Mouse (Mus musculus): ENCODE results near the gene Usp43. TPM values are rescaled to one million over a fixed set of nuclear protein-coding genes. Genes with fewer than 3 reads are reported as not detected.
A peak's percentile ranks its signal among the peaks of the same experiment; 100 is the strongest.

Gene Usp43
- polyA plus RNA-seq, 1 experiment: 6.7 TPM

- H3K27ac ChIP-seq (ENCODE audit: insufficient read depth, low read length): no peak overlapping the region
- TF ChIP-seq EP300 (IDR thresholded peaks at IDR 0.05; ENCODE audit: insufficient read depth, low read depth, low read length): no peak
- no peak for TF ChIP-seq CTCF (IDR thresholded peaks at IDR 0.05; ENCODE audit: low read depth, low read length)
- TF ChIP-seq POLR2A (IDR thresholded peaks at IDR 0.05; ENCODE audit: insufficient read depth, low read length): no peak
- H3K36me3 ChIP-seq (ENCODE audit: control insufficient read depth, insufficient read depth, low read length, poor library complexity, severe bottlenecking): no peaks in the 10 kb centered on the region
- peaks cover 2% of the 10 kb centered on the region for H3K4me1 ChIP-seq (ENCODE audit: control insufficient read depth, insufficient read depth, low read length)
- H3K9ac ChIP-seq (ENCODE audit: low read depth, poor library complexity, severe bottlenecking): no peak overlapping the region
- H3K9me3 ChIP-seq (replicated peaks; ENCODE audit: control insufficient read depth, insufficient read depth, low read length, poor library complexity, severe bottlenecking): no peaks in the 10 kb centered on the region
- H3K27me3 ChIP-seq (ENCODE audit: control insufficient read depth, insufficient read depth, low read length, poor library complexity, severe bottlenecking): no peaks in the 10 kb centered on the region
- H3K4me3 ChIP-seq (ENCODE audit: low read depth, low read length): no peak overlapping the region
Measured at GRCm38 (mm10) chr11:67917126-67917525, 4.8 kb downstream of the Usp43 start.

GRCm38 (mm10) chr11:67911074-67911473, 10.9 kb downstream of the Usp43 start:
- Histone ChIP-seq H3K27me3 (ENCODE audit: control insufficient read depth, insufficient read depth, low read length, poor library complexity, severe bottlenecking) (no peaks in the 10 kb centered on the region), H3K9me3 (replicated peaks; ENCODE audit: control insufficient read depth, insufficient read depth, low read length, poor library complexity, severe bottlenecking) (no peaks in the 10 kb centered on the region), H3K4me1 (ENCODE audit: control insufficient read depth, insufficient read depth, low read length) (peaks cover 2% of the 10 kb centered on the region), H3K36me3 (ENCODE audit: control insufficient read depth, insufficient read depth, low read length, poor library complexity, severe bottlenecking) (no peaks in the 10 kb centered on the region), H3K27ac (ENCODE audit: insufficient read depth, low read length) (no peak overlapping the region), H3K9ac (ENCODE audit: low read depth, poor library complexity, severe bottlenecking) (no peak overlapping the region), H3K4me3 (ENCODE audit: low read depth, low read length) (no peak overlapping the region)
- TF ChIP-seq EP300 (IDR thresholded peaks at IDR 0.05; ENCODE audit: insufficient read depth, low read depth, low read length) (no peak), CTCF (IDR thresholded peaks at IDR 0.05; ENCODE audit: low read depth, low read length) (no peak), POLR2A (IDR thresholded peaks at IDR 0.05; ENCODE audit: insufficient read depth, low read length) (no peak)

- TF ChIP-seq POLR2A (IDR thresholded peaks at IDR 0.05; ENCODE audit: insufficient read depth, low read length) (no peak), CTCF (IDR thresholded peaks at IDR 0.05; ENCODE audit: low read depth, low read length) (no peak), EP300 (IDR thresholded peaks at IDR 0.05; ENCODE audit: insufficient read depth, low read depth, low read length) (no peak)
Measured at GRCm38 (mm10) chr11:67903756-67904155, 18.2 kb downstream of the Usp43 start.

GRCm38 (mm10) chr11:67897064-67897560, 24.8 kb downstream of the Usp43 start:
- Histone ChIP-seq H3K4me3 (ENCODE audit: low read depth, low read length) (no peak overlapping the region), H3K9me3 (replicated peaks; ENCODE audit: control insufficient read depth, insufficient read depth, low read length, poor library complexity, severe bottlenecking) (0 out of 2 replicates have a peak, but pooled peaks cover 2% of the 10 kb centered on the region), H3K27me3 (ENCODE audit: control insufficient read depth, insufficient read depth, low read length, poor library complexity, severe bottlenecking) (no peaks in the 10 kb centered on the region), H3K36me3 (ENCODE audit: control insufficient read depth, insufficient read depth, low read length, poor library complexity, severe bottlenecking) (no peaks in the 10 kb centered on the region), H3K9ac (ENCODE audit: low read depth, poor library complexity, severe bottlenecking) (no peak overlapping the region), H3K27ac (ENCODE audit: insufficient read depth, low read length) (no peak overlapping the region), H3K4me1 (ENCODE audit: control insufficient read depth, insufficient read depth, low read length) (no peaks in the 10 kb centered on the region)
- TF ChIP-seq CTCF (IDR thresholded peaks at IDR 0.05; ENCODE audit: low read depth, low read length) (peak; percentile 76), EP300 (IDR thresholded peaks at IDR 0.05; ENCODE audit: insufficient read depth, low read depth, low read length) (no peak), POLR2A (IDR thresholded peaks at IDR 0.05; ENCODE audit: insufficient read depth, low read length) (no peak)

More at GRCm38 (mm10) chr11:67903756-67904155, 18.2 kb downstream of the Usp43 start:
- H3K27ac ChIP-seq (ENCODE audit: insufficient read depth, low read length): no peak overlapping the region
- H3K27me3 ChIP-seq (ENCODE audit: control insufficient read depth, insufficient read depth, low read length, poor library complexity, severe bottlenecking): no peaks in the 10 kb centered on the region
- H3K4me3 ChIP-seq (ENCODE audit: low read depth, low read length): no peak overlapping the region
- no peaks in the 10 kb centered on the region for H3K4me1 ChIP-seq (ENCODE audit: control insufficient read depth, insufficient read depth, low read length)
- no peak overlapping the region for H3K9ac ChIP-seq (ENCODE audit: low read depth, poor library complexity, severe bottlenecking)
- H3K36me3 ChIP-seq (ENCODE audit: control insufficient read depth, insufficient read depth, low read length, poor library complexity, severe bottlenecking): no peaks in the 10 kb centered on the region
- 0 out of 2 replicates have a peak, but pooled peaks cover 2% of the 10 kb centered on the region for H3K9me3 ChIP-seq (replicated peaks; ENCODE audit: control insufficient read depth, insufficient read depth, low read length, poor library complexity, severe bottlenecking)

- Histone ChIP-seq H3K27me3 (ENCODE audit: control insufficient read depth, insufficient read depth, low read length, poor library complexity, severe bottlenecking) (no peaks in the 10 kb centered on the region), H3K27ac (ENCODE audit: insufficient read depth, low read length) (no peak overlapping the region), H3K4me3 (ENCODE audit: low read depth, low read length) (no peak overlapping the region), H3K9me3 (replicated peaks; ENCODE audit: control insufficient read depth, insufficient read depth, low read length, poor library complexity, severe bottlenecking) (0 out of 2 replicates have a peak, but pooled peaks cover 2% of the 10 kb centered on the region), H3K4me1 (ENCODE audit: control insufficient read depth, insufficient read depth, low read length) (no peaks in the 10 kb centered on the region), H3K9ac (ENCODE audit: low read depth, poor library complexity, severe bottlenecking) (no peak overlapping the region), H3K36me3 (ENCODE audit: control insufficient read depth, insufficient read depth, low read length, poor library complexity, severe bottlenecking) (no peaks in the 10 kb centered on the region)
- TF ChIP-seq POLR2A (IDR thresholded peaks at IDR 0.05; ENCODE audit: insufficient read depth, low read length): no peak
- no peak for TF ChIP-seq CTCF (IDR thresholded peaks at IDR 0.05; ENCODE audit: low read depth, low read length)
- TF ChIP-seq EP300 (IDR thresholded peaks at IDR 0.05; ENCODE audit: insufficient read depth, low read depth, low read length): no peak
Measured at GRCm38 (mm10) chr11:67895641-67896040, 26.3 kb downstream of the Usp43 start.

- H3K27ac ChIP-seq (ENCODE audit: insufficient read depth, low read length): no peak overlapping the region
- H3K36me3 ChIP-seq (ENCODE audit: control insufficient read depth, insufficient read depth, low read length, poor library complexity, severe bottlenecking): no peaks in the 10 kb centered on the region
- H3K27me3 ChIP-seq (ENCODE audit: control insufficient read depth, insufficient read depth, low read length, poor library complexity, severe bottlenecking): no peaks in the 10 kb centered on the region
- peaks cover 3% of the 10 kb centered on the region for H3K9me3 ChIP-seq (replicated peaks; ENCODE audit: control insufficient read depth, insufficient read depth, low read length, poor library complexity, severe bottlenecking)
- H3K4me1 ChIP-seq (ENCODE audit: control insufficient read depth, insufficient read depth, low read length): no peaks in the 10 kb centered on the region
- H3K4me3 ChIP-seq (ENCODE audit: low read depth, low read length): no peak overlapping the region
- TF ChIP-seq CTCF (IDR thresholded peaks at IDR 0.05; ENCODE audit: low read depth, low read length): no peak
- no peak for TF ChIP-seq EP300 (IDR thresholded peaks at IDR 0.05; ENCODE audit: insufficient read depth, low read depth, low read length)
- no peak for TF ChIP-seq POLR2A (IDR thresholded peaks at IDR 0.05; ENCODE audit: insufficient read depth, low read length)
- no peak overlapping the region for H3K9ac ChIP-seq (ENCODE audit: low read depth, poor library complexity, severe bottlenecking)
Measured at GRCm38 (mm10) chr11:67888521-67888920, 33.4 kb downstream of the Usp43 start.

Measured in ES-Bruce4 (cell line).